Mouse (Mus musculus): ENCODE results near the gene Hesx1. TPM values are rescaled to one million over a fixed set of nuclear protein-coding genes. Genes with fewer than 3 reads are reported as not detected.

Hesx1 gene
- total RNA-seq, 2 experiments from 2014 or later = 0.47 TPM; not detected in 1

Other genes with a start within 250 kb of the Hesx1 start
- gene Asb14, start 99.9 kb upstream of the Hesx1 start, total RNA-seq (2021) = 10 to 100 TPM in 1 of 2 experiments, 1 to 10 TPM in 1; 10.0 to 17.6 TPM
- gene Appl1, start 23.2 kb upstream of the Hesx1 start, total RNA-seq (2021) = 10 to 100 TPM; 30.7 to 31.7 TPM
- 10 to 100 TPM; 11.9 to 12.6 TPM for gene Il17rd, start 44.5 kb downstream of the Hesx1 start, total RNA-seq (2021)
- gene Arhgef3, start 120.5 kb downstream of the Hesx1 start, total RNA-seq (2021) = 10 to 100 TPM; 24.8 to 25.1 TPM

Measured in gastrocnemius, postnatal 4 days (tissue).